Mouse (Mus musculus) stomach, embryonic 14.5 days (tissue): ENCODE measurements around the gene Cib1. TPM values are rescaled to one million over a fixed set of nuclear protein-coding genes. Genes with fewer than 3 reads are reported as not detected.

Source experiments
- ATAC-seq: fragments of 200-750 bp; cut with Nextera tagmentation; 2 replicates; pipeline ENCODE4 v1.8.0; 2017; ENCODE audit warnings: low read depth, moderate TSS enrichment; ENCODE audit not compliant: insufficient number of reproducible peaks, insufficient read depth, low FRiP score
- H3K27ac ChIP-seq: fragments of 300-500 bp; sonication (generic); 2 replicates; pipeline ENCODE4 v1.5.1; 2014; ENCODE audit warnings: mild to moderate bottlenecking, low read length, moderate library complexity, mixed read lengths
- H3K27me3 ChIP-seq: fragments of 300-500 bp; sonication (generic); 2 replicates; pipeline ENCODE4 v1.6.1; 2014; ENCODE audit warnings: low read length, control low read depth, mixed read lengths; ENCODE audit not compliant: control insufficient read depth, insufficient read depth
- H3K36me3 ChIP-seq: fragments of 300-500 bp; sonication (generic); 2 replicates; pipeline ENCODE4 v1.6.1; 2014; ENCODE audit warnings: mild to moderate bottlenecking, control low read depth, low read length, moderate library complexity, mixed read lengths; ENCODE audit not compliant: control insufficient read depth, insufficient read depth
- H3K4me1 ChIP-seq: fragments of 300-500 bp; sonication (generic); 2 replicates; pipeline ENCODE4 v1.6.1; 2014; ENCODE audit warnings: low read length, control low read depth, mixed read lengths; ENCODE audit not compliant: control insufficient read depth, insufficient read depth
- H3K4me2 ChIP-seq: fragments of 300-500 bp; sonication (generic); replicated peaks from 2 replicates; pipeline ENCODE4 v1.6.1; 2014; ENCODE audit warnings: low read depth, low read length, control low read depth
- H3K4me3 ChIP-seq: fragments of 300-500 bp; sonication (generic); 2 replicates; pipeline ENCODE4 v1.5.1; 2014; ENCODE audit warnings: low read depth, low read length, control low read depth
- H3K9ac ChIP-seq: fragments of 300-500 bp; sonication (generic); replicated peaks from 2 replicates; pipeline ENCODE4 v1.6.1; 2014; ENCODE audit warnings: low read depth, mild to moderate bottlenecking, control low read depth, low read length, moderate library complexity, mixed read lengths
- H3K9me3 ChIP-seq: fragments of 300-500 bp; sonication (generic); 2 replicates; pipeline ENCODE4 v1.6.1; 2016; ENCODE audit warnings: low read depth, low read length, control low read depth; ENCODE audit not compliant: control insufficient read depth
- WGBS: fragments of 180-500 bp; shearing (Covaris S2); extraction: QIAGEN DNeasy Blood & Tissue Kit; methylation state at CpG from one replicate; pipeline ENCODE4 v1.1.7; 2014; 5-methylcytosine and 5-hydroxymethylcytosine counted together
- polyA plus RNA-seq: library from polyadenylated mRNA; unstranded; fragments of >200 nt; fragmentation: Nextera tagmentation; extraction: Ambion mirVana; gene quantifications from 2 replicates; pipeline ENCODE4 v1.2.1, GENCODE M21; 2014

Gene Cib1
- polyA plus RNA-seq, 1 experiment from 2014 or later: 112 TPM

GRCm38 (mm10) chr7:80209669-80210068 lies 22.9 kb downstream of the Cib1 start:
- peaks cover 38% of the 10 kb centered on the region for H3K4me1 ChIP-seq
- ATAC-seq: no peak
- 72% methylated on average over 6 of the region's 6 CpGs for WGBS
- no peak overlapping the region for H3K9ac ChIP-seq
- H3K9me3 ChIP-seq: no peaks in the 10 kb centered on the region
- H3K27me3 ChIP-seq: no peaks in the 10 kb centered on the region
- peaks cover 11% of the 10 kb centered on the region; the same call in 1 of the 2 replicates for H3K36me3 ChIP-seq
- H3K27ac ChIP-seq: peak overlapping the region; percentile 87
- H3K4me2 ChIP-seq: no peak overlapping the region
- no peak overlapping the region for H3K4me3 ChIP-seq

- Histone ChIP-seq H3K4me2 (0 out of 2 replicates have a peak overlapping the region, but pooled peaks have one; percentile 7), H3K9me3 (no peaks in the 10 kb centered on the region), H3K27me3 (no peaks in the 10 kb centered on the region), H3K4me3 (no peak overlapping the region), H3K9ac (no peak overlapping the region), H3K27ac (peak overlapping the region; percentile 87), H3K36me3 (peaks cover 7% of the 10 kb centered on the region; the same call in 1 of the 2 replicates), H3K4me1 (peaks cover 42% of the 10 kb centered on the region)
- peak; percentile 78; the same call in 1 of the 2 replicates for ATAC-seq
- 68% methylated on average over 10 of the region's 10 CpGs for WGBS
Measured at GRCm38 (mm10) chr7:80208738-80209430, 23.7 kb downstream of the Cib1 start.

- H3K27ac ChIP-seq: peak overlapping the region; percentile 87
- WGBS: 72% methylated on average over 18 of the region's 18 CpGs
- H3K4me1 ChIP-seq: peaks cover 43% of the 10 kb centered on the region
- H3K4me2 ChIP-seq: 0 out of 2 replicates have a peak overlapping the region, but pooled peaks have one; percentile 7
- H3K9ac ChIP-seq: no peak overlapping the region
- H3K4me3 ChIP-seq: no peak overlapping the region
- no peaks in the 10 kb centered on the region for H3K9me3 ChIP-seq
- ATAC-seq: peak; percentile 70
- peaks cover 1% of the 10 kb centered on the region; the same call in 1 of the 2 replicates for H3K36me3 ChIP-seq
- H3K27me3 ChIP-seq: no peaks in the 10 kb centered on the region
Measured at GRCm38 (mm10) chr7:80208026-80208642, 24.5 kb downstream of the Cib1 start.

- 0 out of 2 replicates have a peak overlapping the region, but pooled peaks have one; percentile 2 for H3K4me2 ChIP-seq
Measured at GRCm38 (mm10) chr7:80207314-80207731, 25.3 kb downstream of the Cib1 start.

GRCm38 (mm10) chr7:80205705-80206589 lies 26.7 kb downstream of the Cib1 start:
- Histone ChIP-seq H3K9me3 (no peaks in the 10 kb centered on the region), H3K36me3 (peaks cover 5% of the 10 kb centered on the region; the same call in 1 of the 2 replicates), H3K4me3 (no peak overlapping the region), H3K27ac (peak overlapping the region; percentile 87; the same call in 1 of the 2 replicates), H3K9ac (no peak overlapping the region), H3K4me2 (no peak overlapping the region), H3K4me1 (peaks cover 55% of the 10 kb centered on the region), H3K27me3 (no peaks in the 10 kb centered on the region)
- ATAC-seq: no peak
- WGBS: 84% methylated on average over 12 of the region's 12 CpGs

More at GRCm38 (mm10) chr7:80207314-80207731, 25.3 kb downstream of the Cib1 start:
- ATAC-seq: peak; percentile 43
- Histone ChIP-seq H3K4me1 (peaks cover 46% of the 10 kb centered on the region), H3K27me3 (no peaks in the 10 kb centered on the region), H3K9me3 (no peaks in the 10 kb centered on the region), H3K27ac (peak overlapping the region; percentile 87), H3K4me3 (no peak overlapping the region), H3K9ac (no peak overlapping the region), H3K36me3 (peaks cover 2% of the 10 kb centered on the region; the same call in 1 of the 2 replicates)
- 53% methylated on average over 3 of the region's 3 CpGs for WGBS

GRCm38 (mm10) chr7:80204961-80205360 lies 27.7 kb downstream of the Cib1 start:
- 80% methylated on average over 7 of the region's 7 CpGs for WGBS
- no peak for ATAC-seq
- no peak overlapping the region for H3K9ac ChIP-seq
- H3K4me2 ChIP-seq: no peak overlapping the region
- no peaks in the 10 kb centered on the region for H3K27me3 ChIP-seq
- peaks cover 5% of the 10 kb centered on the region; the same call in 1 of the 2 replicates for H3K36me3 ChIP-seq
- H3K9me3 ChIP-seq: no peaks in the 10 kb centered on the region
- no peak overlapping the region for H3K27ac ChIP-seq
- no peak overlapping the region for H3K4me3 ChIP-seq
- H3K4me1 ChIP-seq: peaks cover 63% of the 10 kb centered on the region

- no peaks in the 10 kb centered on the region for H3K27me3 ChIP-seq
- no peak for ATAC-seq
- no peak overlapping the region for H3K4me3 ChIP-seq
- H3K9me3 ChIP-seq: no peaks in the 10 kb centered on the region
- no peak overlapping the region for H3K27ac ChIP-seq
- WGBS: 82% methylated on average over 4 of the region's 4 CpGs
- peaks cover 5% of the 10 kb centered on the region; the same call in 1 of the 2 replicates for H3K36me3 ChIP-seq
- peaks cover 64% of the 10 kb centered on the region for H3K4me1 ChIP-seq
- no peak overlapping the region for H3K4me2 ChIP-seq
- no peak overlapping the region for H3K9ac ChIP-seq
Measured at GRCm38 (mm10) chr7:80204362-80204761, 28.3 kb downstream of the Cib1 start.

- ATAC-seq: no peak
- Histone ChIP-seq H3K9me3 (no peaks in the 10 kb centered on the region), H3K9ac (no peak overlapping the region), H3K36me3 (peaks cover 5% of the 10 kb centered on the region; the same call in 1 of the 2 replicates), H3K27me3 (no peaks in the 10 kb centered on the region), H3K4me1 (peaks cover 61% of the 10 kb centered on the region), H3K27ac (no peak overlapping the region), H3K4me3 (no peak overlapping the region), H3K4me2 (no peak overlapping the region)
- 57% methylated on average over 12 of the region's 12 CpGs for WGBS
Measured at GRCm38 (mm10) chr7:80203638-80204096, 28.9 kb downstream of the Cib1 start.
